Mouse (Mus musculus): ENCODE measurements around the gene Padi2. TPM values are rescaled to one million over a fixed set of nuclear protein-coding genes. Genes with fewer than 3 reads are reported as not detected.

Gene Padi2
- polyA plus RNA-seq, 1 experiment, result 6.3 TPM

DNA sequence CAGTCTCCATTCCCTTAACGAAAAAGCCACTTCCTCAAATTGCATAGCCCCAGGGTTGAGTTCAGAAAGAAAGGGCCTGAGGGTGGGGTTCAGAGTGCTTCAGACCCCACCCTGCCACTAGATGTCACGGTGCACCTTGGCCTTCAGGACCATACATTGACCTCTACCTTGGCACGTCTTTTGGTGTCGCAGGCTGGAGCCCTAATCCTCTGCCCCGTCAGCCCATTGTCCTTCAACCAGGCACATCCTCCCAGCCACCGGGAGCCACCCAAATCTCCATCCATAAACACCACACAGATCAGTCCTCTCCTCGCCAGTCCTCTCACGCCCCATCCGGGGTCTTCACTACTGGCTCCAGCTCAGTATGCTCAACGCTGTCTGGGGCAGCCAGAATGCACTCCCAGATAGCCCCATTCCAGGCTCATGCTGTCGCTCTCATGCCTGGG, 695 bp upstream of the Padi2 start:
- Histone ChIP-seq H3K9me3 (replicated peaks; ENCODE audit: control insufficient read depth, insufficient read depth, low read length, poor library complexity, severe bottlenecking) (no peaks in the 10 kb centered on the region), H3K27ac (ENCODE audit: insufficient read depth, low read length) (no peak overlapping the region), H3K4me3 (ENCODE audit: low read depth, low read length) (peak overlapping the region; percentile 62), H3K9ac (ENCODE audit: low read depth, poor library complexity, severe bottlenecking) (no peak overlapping the region), H3K36me3 (ENCODE audit: control insufficient read depth, insufficient read depth, low read length, poor library complexity, severe bottlenecking) (no peaks in the 10 kb centered on the region), H3K27me3 (ENCODE audit: control insufficient read depth, insufficient read depth, low read length, poor library complexity, severe bottlenecking) (no peaks in the 10 kb centered on the region), H3K4me1 (ENCODE audit: control insufficient read depth, insufficient read depth, low read length) (peaks cover 1% of the 10 kb centered on the region)
- TF ChIP-seq EP300 (IDR thresholded peaks at IDR 0.05; ENCODE audit: insufficient read depth, low read depth, low read length) (0 out of 2 replicates have a peak, but pooled peaks have one; percentile 65), CTCF (IDR thresholded peaks at IDR 0.05; ENCODE audit: low read depth, low read length) (peak; percentile 8), POLR2A (IDR thresholded peaks at IDR 0.05; ENCODE audit: insufficient read depth, low read length) (no peak)

DNA sequence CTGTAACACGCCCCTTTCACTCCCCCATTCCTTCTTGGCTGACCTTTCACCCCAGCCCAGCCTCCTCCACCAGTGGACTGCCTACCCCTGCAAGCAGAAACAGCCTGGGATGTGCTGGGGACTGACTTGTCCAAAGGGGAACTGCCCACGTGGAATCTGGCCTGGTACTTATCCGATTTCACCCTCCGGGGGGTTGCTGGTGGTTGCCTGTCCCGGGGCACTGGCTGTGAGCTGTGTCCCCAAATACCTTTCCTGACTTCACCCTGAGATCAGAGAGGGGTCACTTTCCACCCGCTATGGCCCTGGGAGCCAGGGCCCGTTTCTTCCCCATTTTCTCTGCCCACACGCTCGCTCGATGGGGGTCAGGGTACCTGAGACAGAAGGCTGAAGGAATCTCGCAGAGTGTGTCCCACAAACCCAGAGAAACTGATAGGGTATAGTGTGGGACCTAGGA, 710 bp downstream of the Padi2 start:
- no peaks in the 10 kb centered on the region for H3K36me3 ChIP-seq (ENCODE audit: control insufficient read depth, insufficient read depth, low read length, poor library complexity, severe bottlenecking)
- TF ChIP-seq CTCF (IDR thresholded peaks at IDR 0.05; ENCODE audit: low read depth, low read length), result no peak
- H3K27ac ChIP-seq (ENCODE audit: insufficient read depth, low read length), result no peak overlapping the region
- H3K27me3 ChIP-seq (ENCODE audit: control insufficient read depth, insufficient read depth, low read length, poor library complexity, severe bottlenecking), result no peaks in the 10 kb centered on the region
- H3K4me1 ChIP-seq (ENCODE audit: control insufficient read depth, insufficient read depth, low read length), result peaks cover 2% of the 10 kb centered on the region
- no peaks in the 10 kb centered on the region for H3K9me3 ChIP-seq (replicated peaks; ENCODE audit: control insufficient read depth, insufficient read depth, low read length, poor library complexity, severe bottlenecking)
- peak overlapping the region; percentile 62 for H3K4me3 ChIP-seq (ENCODE audit: low read depth, low read length)
- H3K9ac ChIP-seq (ENCODE audit: low read depth, poor library complexity, severe bottlenecking), result no peak overlapping the region

DNA sequence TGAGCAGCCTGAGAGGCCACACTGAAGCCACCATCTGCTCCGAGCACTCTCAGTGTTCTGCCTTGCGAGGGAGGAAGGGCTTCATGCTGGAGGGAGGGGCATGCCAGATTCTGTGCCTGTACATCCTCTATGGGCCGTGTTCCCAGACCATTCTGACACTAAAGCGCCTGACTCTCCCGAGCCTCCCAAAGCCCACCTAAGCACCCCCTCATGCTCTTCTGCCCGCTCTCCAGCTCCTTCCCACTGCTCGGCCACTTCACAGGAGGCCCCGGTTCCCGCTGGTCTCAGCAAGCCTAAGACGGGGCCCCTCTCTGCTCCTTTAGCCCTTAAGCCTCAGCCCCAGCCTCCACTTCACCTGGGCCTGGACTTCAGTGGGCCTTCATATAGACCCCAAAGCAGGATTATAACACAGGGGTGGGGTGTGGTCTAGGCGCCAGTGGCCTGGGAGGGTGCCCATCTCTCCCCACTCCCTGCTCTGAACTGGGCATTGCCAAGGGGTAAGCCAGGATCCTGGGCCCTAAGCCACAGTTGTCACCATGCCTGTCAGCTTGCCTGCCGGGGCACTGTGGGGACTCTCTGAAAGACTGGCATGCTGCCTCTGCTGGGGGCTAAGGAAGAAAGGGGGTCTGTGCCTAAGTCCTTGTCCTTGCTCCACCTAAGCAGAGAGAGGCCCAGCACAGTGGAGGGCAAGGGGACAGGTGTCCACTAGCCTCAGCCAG, 1.3 kb downstream of the Padi2 start:
- Histone ChIP-seq H3K9me3 (replicated peaks; ENCODE audit: control insufficient read depth, insufficient read depth, low read length, poor library complexity, severe bottlenecking) (no peaks in the 10 kb centered on the region), H3K27me3 (ENCODE audit: control insufficient read depth, insufficient read depth, low read length, poor library complexity, severe bottlenecking) (no peaks in the 10 kb centered on the region), H3K4me1 (ENCODE audit: control insufficient read depth, insufficient read depth, low read length) (peaks cover 2% of the 10 kb centered on the region), H3K4me3 (ENCODE audit: low read depth, low read length) (no peak overlapping the region), H3K27ac (ENCODE audit: insufficient read depth, low read length) (no peak overlapping the region), H3K9ac (ENCODE audit: low read depth, poor library complexity, severe bottlenecking) (no peak overlapping the region), H3K36me3 (ENCODE audit: control insufficient read depth, insufficient read depth, low read length, poor library complexity, severe bottlenecking) (no peaks in the 10 kb centered on the region)
- TF ChIP-seq CTCF (IDR thresholded peaks at IDR 0.05; ENCODE audit: low read depth, low read length) (no peak), EP300 (IDR thresholded peaks at IDR 0.05; ENCODE audit: insufficient read depth, low read depth, low read length) (no peak), POLR2A (IDR thresholded peaks at IDR 0.05; ENCODE audit: insufficient read depth, low read length) (no peak)

- Histone ChIP-seq H3K4me3 (ENCODE audit: low read depth, low read length) (no peak overlapping the region), H3K9ac (ENCODE audit: low read depth, poor library complexity, severe bottlenecking) (no peak overlapping the region), H3K27me3 (ENCODE audit: control insufficient read depth, insufficient read depth, low read length, poor library complexity, severe bottlenecking) (no peaks in the 10 kb centered on the region), H3K27ac (ENCODE audit: insufficient read depth, low read length) (no peak overlapping the region), H3K4me1 (ENCODE audit: control insufficient read depth, insufficient read depth, low read length) (peaks cover 2% of the 10 kb centered on the region), H3K9me3 (replicated peaks; ENCODE audit: control insufficient read depth, insufficient read depth, low read length, poor library complexity, severe bottlenecking) (no peaks in the 10 kb centered on the region), H3K36me3 (ENCODE audit: control insufficient read depth, insufficient read depth, low read length, poor library complexity, severe bottlenecking) (no peaks in the 10 kb centered on the region)
- TF ChIP-seq POLR2A (IDR thresholded peaks at IDR 0.05; ENCODE audit: insufficient read depth, low read length) (no peak), CTCF (IDR thresholded peaks at IDR 0.05; ENCODE audit: low read depth, low read length) (no peak), EP300 (IDR thresholded peaks at IDR 0.05; ENCODE audit: insufficient read depth, low read depth, low read length) (no peak)
These were observed 2.5 kb downstream of the Padi2 start for GRCm38 (mm10) chr4:140908627-140909026.

GRCm38 (mm10) chr4:140909536-140909935, 3.4 kb downstream of the Padi2 start:
- no peak overlapping the region for H3K9ac ChIP-seq (ENCODE audit: low read depth, poor library complexity, severe bottlenecking)
- H3K9me3 ChIP-seq (replicated peaks; ENCODE audit: control insufficient read depth, insufficient read depth, low read length, poor library complexity, severe bottlenecking), result no peaks in the 10 kb centered on the region
- no peak overlapping the region for H3K27ac ChIP-seq (ENCODE audit: insufficient read depth, low read length)
- no peak overlapping the region for H3K4me3 ChIP-seq (ENCODE audit: low read depth, low read length)
- TF ChIP-seq EP300 (IDR thresholded peaks at IDR 0.05; ENCODE audit: insufficient read depth, low read depth, low read length), result no peak
- no peak for TF ChIP-seq POLR2A (IDR thresholded peaks at IDR 0.05; ENCODE audit: insufficient read depth, low read length)
- TF ChIP-seq CTCF (IDR thresholded peaks at IDR 0.05; ENCODE audit: low read depth, low read length), result no peak
- no peaks in the 10 kb centered on the region for H3K36me3 ChIP-seq (ENCODE audit: control insufficient read depth, insufficient read depth, low read length, poor library complexity, severe bottlenecking)
- peaks cover 2% of the 10 kb centered on the region for H3K4me1 ChIP-seq (ENCODE audit: control insufficient read depth, insufficient read depth, low read length)
- no peaks in the 10 kb centered on the region for H3K27me3 ChIP-seq (ENCODE audit: control insufficient read depth, insufficient read depth, low read length, poor library complexity, severe bottlenecking)

DNA sequence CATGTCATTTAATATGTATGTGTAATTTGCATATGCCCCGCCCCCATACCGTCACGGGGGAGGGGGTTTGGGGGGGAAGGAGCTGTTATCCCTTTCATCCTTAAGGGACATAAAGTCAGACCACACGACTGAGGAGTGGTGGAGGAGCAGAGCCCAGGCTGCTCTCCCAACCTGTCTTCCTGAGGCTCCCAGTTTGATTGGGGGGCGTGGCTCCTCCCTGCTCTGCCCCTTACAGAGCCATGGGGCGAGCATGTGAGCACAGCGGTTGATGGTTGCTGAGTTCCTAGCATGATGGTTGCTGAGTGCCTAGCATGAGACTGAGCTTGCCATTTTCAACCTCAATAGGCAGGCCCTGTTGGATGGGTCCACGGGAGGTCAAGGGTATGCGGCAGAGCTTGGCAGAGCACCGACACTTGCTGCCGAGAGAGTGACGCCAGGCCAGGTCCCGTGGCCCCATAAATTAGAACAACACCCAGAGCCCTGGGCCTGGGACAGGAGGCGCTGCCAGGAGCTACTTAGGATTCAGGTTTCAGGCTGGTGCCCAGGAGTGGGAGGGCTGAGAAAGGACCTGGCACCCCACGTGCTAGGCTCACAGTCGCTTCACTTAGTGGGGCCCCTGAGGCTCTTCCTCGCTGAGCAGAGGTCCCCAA, 4.6 kb downstream of the Padi2 start:
- H3K4me3 ChIP-seq (ENCODE audit: low read depth, low read length), result no peak overlapping the region

More for the DNA sequence above, 4.6 kb downstream of the Padi2 start:
- no peak overlapping the region for H3K9ac ChIP-seq (ENCODE audit: low read depth, poor library complexity, severe bottlenecking)
- H3K27me3 ChIP-seq (ENCODE audit: control insufficient read depth, insufficient read depth, low read length, poor library complexity, severe bottlenecking), result no peaks in the 10 kb centered on the region
- no peaks in the 10 kb centered on the region for H3K9me3 ChIP-seq (replicated peaks; ENCODE audit: control insufficient read depth, insufficient read depth, low read length, poor library complexity, severe bottlenecking)
- peaks cover 2% of the 10 kb centered on the region for H3K4me1 ChIP-seq (ENCODE audit: control insufficient read depth, insufficient read depth, low read length)
- H3K36me3 ChIP-seq (ENCODE audit: control insufficient read depth, insufficient read depth, low read length, poor library complexity, severe bottlenecking), result no peaks in the 10 kb centered on the region
- no peak for TF ChIP-seq POLR2A (IDR thresholded peaks at IDR 0.05; ENCODE audit: insufficient read depth, low read length)
- no peak for TF ChIP-seq CTCF (IDR thresholded peaks at IDR 0.05; ENCODE audit: low read depth, low read length)
- TF ChIP-seq EP300 (IDR thresholded peaks at IDR 0.05; ENCODE audit: insufficient read depth, low read depth, low read length), result no peak
- H3K27ac ChIP-seq (ENCODE audit: insufficient read depth, low read length), result no peak overlapping the region

Measured in ES-Bruce4 (cell line).